14 mouse cellular contexts compared by ENCODE assay signal in genomic region chr2:162220586-162220985, GRCm38 (mm10).
"Had no signal": no experiment of that assay in that cellular context is flagged by ENCODE, and none has a peak within 500 bp of the region (broad histone marks: within the 10 kb centered on the region; RNA-seq: fewer than 3 reads in every experiment).

No protein-coding gene starts in this region.

- H3K4me2 ChIP-seq: limb, embryonic 12.5 days; limb, embryonic 15.5 days; liver, embryonic 12.5 days; liver, embryonic 15.5 days; midbrain, embryonic 11.5 days had no signal

- ATAC-seq: hindbrain, postnatal 0 days; inflammation-experienced regulatory T-cells, adult 6 months; intestine, embryonic 16.5 days; liver, embryonic 12.5 days had no signal

- H3K4me3 ChIP-seq: limb, embryonic 12.5 days; limb, embryonic 15.5 days; liver, embryonic 12.5 days; liver, embryonic 15.5 days had no signal

- H3K36me3 ChIP-seq: limb, embryonic 12.5 days; limb, embryonic 15.5 days; liver, embryonic 12.5 days; liver, embryonic 15.5 days had no signal

- H3K4me1 ChIP-seq: limb, embryonic 12.5 days; limb, embryonic 15.5 days; liver, embryonic 12.5 days; liver, embryonic 15.5 days had no signal

- H3K9me3 ChIP-seq: limb, embryonic 12.5 days; limb, embryonic 15.5 days; liver, embryonic 12.5 days; liver, embryonic 15.5 days had no signal

- H3K27me3 ChIP-seq: limb, embryonic 12.5 days; limb, embryonic 15.5 days; liver, embryonic 12.5 days; liver, embryonic 15.5 days had no signal

- H3K27ac ChIP-seq: hindbrain, postnatal 0 days; limb, embryonic 12.5 days; limb, embryonic 15.5 days; liver, embryonic 12.5 days; liver, embryonic 15.5 days had no signal

- DNase-seq: lung, adult 2 months; lung, postnatal 14 days; lung, postnatal 4 days; midbrain, embryonic 14.5 days; thymus, adult 18-20 months; thymus, postnatal 36 days had no signal

- H3K9ac ChIP-seq: limb, embryonic 12.5 days; limb, embryonic 15.5 days; liver, embryonic 12.5 days; liver, embryonic 15.5 days had no signal
